Comparison of ENCODE assay signal across 9 mouse cellular contexts in genomic region chr4:133929278-133929670, GRCm38 (mm10). TPM values are rescaled to one million over a fixed set of nuclear protein-coding genes. Genes with fewer than 3 reads are reported as not detected.
A peak's percentile ranks its signal among the peaks of the same experiment; 100 is the strongest.
DNase-seq lines count a peak whose midpoint lies in the region; ATAC-seq and TF ChIP-seq lines count a peak whose summit lies in the region.
"Had no signal": no experiment of that assay in that cellular context is flagged by ENCODE, and none has a peak within 500 bp of the region (broad histone marks: within the 10 kb centered on the region; RNA-seq: fewer than 3 reads in every experiment).

No protein-coding gene starts in this region.

- no peaks in the 10 kb centered on the region for H3K36me3 ChIP-seq in heart, embryonic 11.5 days (ENCODE audit: control insufficient read depth, insufficient read depth, low read length)
- no peaks in the 10 kb centered on the region for H3K36me3 ChIP-seq in liver, adult 2 months (ENCODE audit: control insufficient read depth, insufficient read depth, low read length)
- H3K36me3 ChIP-seq in stomach, embryonic 15.5 days = no peaks in the 10 kb centered on the region
- H3K36me3 ChIP-seq in neural tube, embryonic 15.5 days = no peaks in the 10 kb centered on the region
- H3K36me3 ChIP-seq: hindbrain, embryonic 15.5 days had no signal

- H3K4me3 ChIP-seq in heart, embryonic 11.5 days (ENCODE audit: low read depth, low read length) = no peak overlapping the region
- no peak overlapping the region for H3K4me3 ChIP-seq in liver, adult 2 months (ENCODE audit: insufficient read depth, low read depth, low read length)
- H3K4me3 ChIP-seq in stomach, embryonic 15.5 days (replicated peaks) = no peak overlapping the region
- no peak overlapping the region for H3K4me3 ChIP-seq in neural tube, embryonic 15.5 days (replicated peaks)
- H3K4me3 ChIP-seq: hindbrain, embryonic 15.5 days had no signal

- peak overlapping the region; percentile 34; the same call in 1 of the 2 replicates for H3K9ac ChIP-seq in heart, embryonic 11.5 days (ENCODE audit: low read depth, low read length)
- 0 out of 2 replicates have a peak overlapping the region, but pooled peaks have one; percentile 27 for H3K9ac ChIP-seq in liver, adult 2 months (ENCODE audit: low read depth, low read length)
- no peak overlapping the region for H3K9ac ChIP-seq in stomach, embryonic 15.5 days
- H3K9ac ChIP-seq in neural tube, embryonic 15.5 days (replicated peaks) = no peak overlapping the region
- H3K9ac ChIP-seq: hindbrain, embryonic 15.5 days had no signal

- no peaks in the 10 kb centered on the region for H3K27me3 ChIP-seq in heart, embryonic 11.5 days (ENCODE audit: control insufficient read depth, insufficient read depth, low read length)
- no peaks in the 10 kb centered on the region for H3K27me3 ChIP-seq in liver, adult 2 months (ENCODE audit: control insufficient read depth, insufficient read depth, low read length)
- no peaks in the 10 kb centered on the region for H3K27me3 ChIP-seq in stomach, embryonic 15.5 days (replicated peaks)
- H3K27me3 ChIP-seq in neural tube, embryonic 15.5 days (replicated peaks) = no peaks in the 10 kb centered on the region
- H3K27me3 ChIP-seq: hindbrain, embryonic 15.5 days had no signal

- no peak for TF ChIP-seq CTCF in liver, adult 2 months (IDR thresholded peaks at IDR 0.05; ENCODE audit: low read depth, low read length)

- no peaks in the 10 kb centered on the region for H3K9me3 ChIP-seq in heart, embryonic 11.5 days (replicated peaks; ENCODE audit: control insufficient read depth, low read length)
- no peaks in the 10 kb centered on the region for H3K9me3 ChIP-seq in stomach, embryonic 15.5 days
- H3K9me3 ChIP-seq in neural tube, embryonic 15.5 days (replicated peaks) = no peaks in the 10 kb centered on the region
- H3K9me3 ChIP-seq: hindbrain, embryonic 15.5 days had no signal

- TF ChIP-seq POLR2A in liver, adult 2 months (IDR thresholded peaks at IDR 0.05; ENCODE audit: extremely low read depth, insufficient read depth, low read length) = no peak

- peaks cover 3% of the 10 kb centered on the region; the same call in 1 of the 2 replicates for H3K4me1 ChIP-seq in heart, embryonic 11.5 days (ENCODE audit: control insufficient read depth, insufficient read depth, low read length)
- no peaks in the 10 kb centered on the region; the same call in 1 of the 2 replicates for H3K4me1 ChIP-seq in liver, adult 2 months (ENCODE audit: control insufficient read depth, insufficient read depth, low read length)
- 0 out of 2 replicates have a peak, but pooled peaks cover 7% of the 10 kb centered on the region for H3K4me1 ChIP-seq in stomach, embryonic 15.5 days
- no peaks in the 10 kb centered on the region for H3K4me1 ChIP-seq in neural tube, embryonic 15.5 days
- H3K4me1 ChIP-seq: hindbrain, embryonic 15.5 days had no signal

- ATAC-seq in heart, embryonic 11.5 days (replicated peaks; ENCODE audit: insufficient number of reproducible peaks, low FRiP score, low TSS enrichment) = no peak
- ATAC-seq in hematopoietic stem cell, adult 5-6 weeks (replicated peaks in 1 of 2; ENCODE audit: insufficient read depth in 1 of 2, low FRiP score in 2 of 2, low TSS enrichment in 1 of 2, low read depth in 1 of 2, poor library complexity in 2 of 2, severe bottlenecking in 2 of 2) = peak; percentile 19 to 54; a peak in 2 of 4 replicates
- ATAC-seq in stomach, embryonic 15.5 days (ENCODE audit: insufficient read depth, low FRiP score, low read depth) = no peak; the same call in 1 of the 2 replicates
- no peak for ATAC-seq in neural tube, embryonic 15.5 days (ENCODE audit: low FRiP score)

- peak overlapping the region; percentile 2; the same call in 1 of the 2 replicates for H3K4me2 ChIP-seq in heart, embryonic 11.5 days
- 0 out of 2 replicates have a peak overlapping the region, but pooled peaks have one; percentile 4 for H3K4me2 ChIP-seq in stomach, embryonic 15.5 days
- H3K4me2 ChIP-seq in neural tube, embryonic 15.5 days = no peak overlapping the region
- H3K4me2 ChIP-seq: hindbrain, embryonic 15.5 days had no signal

- intact Hi-C loops in heart, postnatal 36 days (cut with DNase I) = no loop called here

- H3K79me2 ChIP-seq in liver, adult 2 months (ENCODE audit: control insufficient read depth, insufficient read depth, low read length) = no peaks in the 10 kb centered on the region

- 25% methylated on average over 7 of the region's 7 CpGs for WGBS in heart, embryonic 11.5 days (ENCODE audit: insufficient replicate concordance)
- 44% methylated on average over 7 of the region's 7 CpGs for WGBS in liver, adult 2 months
- 11% methylated on average over 7 of the region's 7 CpGs for WGBS in stomach, embryonic 15.5 days
- WGBS in neural tube, embryonic 15.5 days = 30% methylated on average over 7 of the region's 7 CpGs

- no peak for DNase-seq in heart, postnatal 36 days
- DNase-seq in liver, adult 2 months (ENCODE audit: extremely low read depth, low read depth, low spot score) = peak; percentile 5
- DNase-seq in urinary bladder, postnatal 14 days (ENCODE audit: low spot score) = no peak
- no peak for DNase-seq in thymus, adult 18-20 months

- peak overlapping the region; percentile 70 for H3K27ac ChIP-seq in heart, embryonic 11.5 days (ENCODE audit: low read depth, low read length)
- peak overlapping the region; percentile 86 for H3K27ac ChIP-seq in liver, adult 2 months (replicated peaks; ENCODE audit: insufficient read depth, low read depth, low read length)
- H3K27ac ChIP-seq in stomach, embryonic 15.5 days = 0 out of 2 replicates have a peak overlapping the region, but pooled peaks have one; percentile 6
- H3K27ac ChIP-seq in neural tube, embryonic 15.5 days (replicated peaks) = no peak overlapping the region
- H3K27ac ChIP-seq: hindbrain, embryonic 15.5 days had no signal

RNA-seq across cellular contexts. Expression of gene Hmgn2, which starts 39.2 kb away (rescaled TPM):
- 2,081 and 2,101 TPM in 2 replicates for polyA plus RNA-seq in heart, embryonic 11.5 days (2014; fragmentation: Nextera tagmentation; extraction: Ambion mirVana)
- total RNA-seq in heart, postnatal 36 days (2021) = 100 to 1,000 TPM; 106 to 128 TPM
- 631 and 724 TPM in 2 replicates for total RNA-seq in hematopoietic stem cell, adult 5-6 weeks (2017)
- 21.1 and 35.2 TPM in 2 replicates for total RNA-seq in liver, adult 2 months (2014; rRNA removed)
- polyA plus RNA-seq in liver, adult 2 months (2012; rRNA removed) = 3.1 and 3.7 TPM in 2 replicates
- polyA plus RNA-seq in stomach, embryonic 15.5 days (2015; fragmentation: Nextera tagmentation; extraction: Ambion mirVana) = 1,858 and 2,056 TPM in 2 replicates
- 921 and 1,163 TPM in 2 replicates for polyA plus RNA-seq in neural tube, embryonic 15.5 days (2015; fragmentation: Nextera tagmentation; extraction: Ambion mirVana)

RNA-seq across cellular contexts. Expression of gene Rps6ka1, which starts 41.7 kb away (rescaled TPM):
- 20.9 and 23.1 TPM in 2 replicates for polyA plus RNA-seq in heart, embryonic 11.5 days (2014; fragmentation: Nextera tagmentation; extraction: Ambion mirVana)
- 1 to 10 TPM; 5.1 to 6.4 TPM for total RNA-seq in heart, postnatal 36 days (2021)
- 65.1 and 82.5 TPM in 2 replicates for total RNA-seq in hematopoietic stem cell, adult 5-6 weeks (2017)
- total RNA-seq in liver, adult 2 months (2014; rRNA removed) = 4.1 and 5.1 TPM in 2 replicates
- polyA plus RNA-seq in liver, adult 2 months (2012; rRNA removed) = 8.6 and 16.9 TPM in 2 replicates
- polyA plus RNA-seq in stomach, embryonic 15.5 days (2015; fragmentation: Nextera tagmentation; extraction: Ambion mirVana) = 73.4 and 76.4 TPM in 2 replicates
- 23.7 and 38.8 TPM in 2 replicates for polyA plus RNA-seq in neural tube, embryonic 15.5 days (2015; fragmentation: Nextera tagmentation; extraction: Ambion mirVana)

Comparison
In these comparisons a context has a peak if more than half of its experiments do, and no peak if none do; other contexts are left out.
1. ATAC-seq: peak in hematopoietic stem cell, adult 5-6 weeks (2 of 2); none in heart, embryonic 11.5 days (single experiment), stomach, embryonic 15.5 days (single experiment) and neural tube, embryonic 15.5 days (single experiment).
2. H3K9ac ChIP-seq: peak in heart, embryonic 11.5 days (single experiment) and liver, adult 2 months (single experiment); none in stomach, embryonic 15.5 days (single experiment) and neural tube, embryonic 15.5 days (single experiment).
3. RNA of gene Hmgn2, which starts 39.2 kb away (polyA plus RNA-seq): 2,081 to 2,101 TPM in heart, embryonic 11.5 days, 1,858 to 2,056 TPM in stomach, embryonic 15.5 days and 921 to 1,163 TPM in neural tube, embryonic 15.5 days; 3.1 to 3.7 TPM in liver, adult 2 months; every median in the first group is over 100 times any median in the second.